Mouse (Mus musculus): ENCODE results near the gene Syce2. TPM values are rescaled to one million over a fixed set of nuclear protein-coding genes. Genes with fewer than 3 reads are reported as not detected.

Gene Syce2
- polyA plus RNA-seq, 1 experiment from 2014 or later = 72.1 TPM

- WGBS = 20% methylated on average over 4 of the region's 4 CpGs
- ATAC-seq (ENCODE audit: borderline replicate concordance, extremely low read depth, low FRiP score, low TSS enrichment) = no peak
- H3K4me2 ChIP-seq = peak overlapping the region; percentile 75
- H3K27me3 ChIP-seq = peaks cover 68% of the 10 kb centered on the region
- H3K36me3 ChIP-seq = no peaks in the 10 kb centered on the region; the same call in 1 of the 2 replicates
- no peak overlapping the region for H3K9ac ChIP-seq
- H3K27ac ChIP-seq = no peak overlapping the region
- no peaks in the 10 kb centered on the region for H3K9me3 ChIP-seq
- H3K4me3 ChIP-seq = peak overlapping the region; percentile 43; the same call in 1 of the 2 replicates
- H3K4me1 ChIP-seq = peaks cover 19% of the 10 kb centered on the region
Measured at GRCm38 (mm10) chr8:84913960-84914359, 42.0 kb downstream of the Syce2 start.

DNA sequence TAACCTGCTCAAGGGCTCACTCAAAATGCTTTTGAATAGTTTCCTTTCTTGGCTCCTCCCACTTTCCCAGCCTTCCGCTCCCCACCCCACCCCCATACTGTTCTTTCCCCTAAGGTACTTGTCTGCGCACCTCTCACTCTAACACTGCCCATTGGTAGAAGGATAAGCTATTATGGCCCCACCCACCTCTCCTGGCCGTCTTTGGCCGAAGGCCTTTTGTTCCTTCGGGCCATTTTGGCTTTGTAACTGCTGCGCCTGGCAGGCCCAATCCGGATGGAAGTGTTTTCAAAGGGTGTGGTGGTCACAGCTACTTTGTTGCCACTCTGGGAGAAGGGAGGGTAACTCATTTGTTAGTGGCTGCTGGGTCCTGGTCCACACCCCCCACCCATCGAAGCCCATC is 43.4 kb downstream of the Syce2 start:
- H3K36me3 ChIP-seq = no peaks in the 10 kb centered on the region; the same call in 1 of the 2 replicates
- no peak overlapping the region for H3K4me2 ChIP-seq
- no peak overlapping the region for H3K27ac ChIP-seq
- H3K27me3 ChIP-seq = peaks cover 65% of the 10 kb centered on the region
- H3K4me3 ChIP-seq = no peak overlapping the region
- no peak for ATAC-seq (ENCODE audit: borderline replicate concordance, extremely low read depth, low FRiP score, low TSS enrichment)
- H3K9me3 ChIP-seq = no peaks in the 10 kb centered on the region
- 83% methylated on average over 8 of the region's 8 CpGs for WGBS
- peaks cover 14% of the 10 kb centered on the region for H3K4me1 ChIP-seq
- no peak overlapping the region for H3K9ac ChIP-seq

DNA sequence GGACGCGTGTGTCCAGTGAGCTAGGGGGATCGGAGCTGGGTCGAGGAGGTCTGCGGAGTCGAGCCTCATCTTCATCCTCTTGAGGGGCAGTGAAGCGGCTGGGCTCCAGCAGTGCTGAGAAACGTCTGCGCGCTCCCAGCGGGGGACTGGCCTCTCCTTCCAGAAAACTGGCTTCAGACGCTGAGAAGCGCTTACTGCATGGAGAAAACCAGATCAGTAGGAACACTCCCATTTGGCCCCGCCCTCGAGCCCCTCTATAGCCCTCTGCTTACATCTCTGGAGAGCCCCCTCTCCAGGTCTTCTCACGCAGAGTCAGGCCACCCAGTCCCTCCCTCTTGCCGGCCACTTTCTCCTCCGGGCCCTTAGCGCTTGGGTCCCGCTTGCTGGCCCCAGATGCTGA is 45.9 kb downstream of the Syce2 start:
- H3K27me3 ChIP-seq = peaks cover 45% of the 10 kb centered on the region
- ATAC-seq (ENCODE audit: borderline replicate concordance, extremely low read depth, low FRiP score, low TSS enrichment) = no peak
- H3K36me3 ChIP-seq = no peaks in the 10 kb centered on the region; the same call in 1 of the 2 replicates
- 34% methylated on average over 20 of the region's 20 CpGs for WGBS
- no peak overlapping the region for H3K9ac ChIP-seq
- H3K27ac ChIP-seq = no peak overlapping the region
- no peak overlapping the region for H3K4me2 ChIP-seq
- no peaks in the 10 kb centered on the region for H3K9me3 ChIP-seq
- H3K4me3 ChIP-seq = no peak overlapping the region
- H3K4me1 ChIP-seq = peaks cover 8% of the 10 kb centered on the region

GRCm38 (mm10) chr8:84918646-84919045 is 46.7 kb downstream of the Syce2 start:
- no peak overlapping the region for H3K4me3 ChIP-seq
- no peak overlapping the region for H3K4me2 ChIP-seq
- H3K27ac ChIP-seq = no peak overlapping the region
- no peaks in the 10 kb centered on the region; the same call in 1 of the 2 replicates for H3K36me3 ChIP-seq
- no peak for ATAC-seq (ENCODE audit: borderline replicate concordance, extremely low read depth, low FRiP score, low TSS enrichment)
- H3K27me3 ChIP-seq = peaks cover 40% of the 10 kb centered on the region
- WGBS = 83% methylated on average over 15 of the region's 15 CpGs
- H3K9me3 ChIP-seq = no peaks in the 10 kb centered on the region
- H3K9ac ChIP-seq = no peak overlapping the region
- no peaks in the 10 kb centered on the region for H3K4me1 ChIP-seq

DNA sequence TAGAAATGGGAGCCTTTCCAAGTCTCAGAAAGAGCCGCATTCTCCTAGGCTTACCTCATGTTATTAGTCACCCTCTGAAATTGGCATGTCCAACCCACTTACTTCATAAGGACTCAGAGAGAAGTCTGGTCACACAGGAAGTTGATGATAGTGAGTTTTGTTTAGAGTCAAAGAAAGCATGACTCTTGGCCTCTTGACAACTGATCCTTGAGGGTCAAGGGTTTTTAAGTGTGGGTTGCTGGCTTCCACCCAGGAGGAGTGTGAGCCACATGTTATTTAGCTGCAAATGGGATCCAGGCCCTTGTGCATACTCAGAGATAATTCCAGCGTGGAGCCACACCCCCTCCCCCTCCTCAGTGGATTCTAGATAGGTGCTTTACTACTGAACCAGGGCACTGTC is 49.7 kb downstream of the Syce2 start:
- H3K9me3 ChIP-seq = no peaks in the 10 kb centered on the region
- H3K4me3 ChIP-seq = no peak overlapping the region
- WGBS = 55% methylated on average over 2 of the region's 2 CpGs
- peaks cover 31% of the 10 kb centered on the region for H3K27me3 ChIP-seq
- 0 out of 2 replicates have a peak, but pooled peaks have one; percentile 39 for ATAC-seq (ENCODE audit: borderline replicate concordance, extremely low read depth, low FRiP score, low TSS enrichment)
- H3K36me3 ChIP-seq = no peaks in the 10 kb centered on the region; the same call in 1 of the 2 replicates
- no peak overlapping the region for H3K27ac ChIP-seq
- H3K9ac ChIP-seq = no peak overlapping the region
- H3K4me2 ChIP-seq = no peak overlapping the region
- H3K4me1 ChIP-seq = no peaks in the 10 kb centered on the region

- Histone ChIP-seq H3K9me3 (no peaks in the 10 kb centered on the region), H3K27ac (no peak overlapping the region), H3K4me1 (peaks cover 8% of the 10 kb centered on the region; the same call in 1 of the 2 replicates), H3K4me2 (no peak overlapping the region), H3K9ac (no peak overlapping the region), H3K27me3 (peaks cover 30% of the 10 kb centered on the region), H3K4me3 (no peak overlapping the region), H3K36me3 (no peaks in the 10 kb centered on the region)
- no peak for ATAC-seq (ENCODE audit: borderline replicate concordance, extremely low read depth, low FRiP score, low TSS enrichment)
- 46% methylated on average over 7 of the region's 7 CpGs for WGBS
Measured at GRCm38 (mm10) chr8:84925557-84925956, 53.6 kb downstream of the Syce2 start.

DNA sequence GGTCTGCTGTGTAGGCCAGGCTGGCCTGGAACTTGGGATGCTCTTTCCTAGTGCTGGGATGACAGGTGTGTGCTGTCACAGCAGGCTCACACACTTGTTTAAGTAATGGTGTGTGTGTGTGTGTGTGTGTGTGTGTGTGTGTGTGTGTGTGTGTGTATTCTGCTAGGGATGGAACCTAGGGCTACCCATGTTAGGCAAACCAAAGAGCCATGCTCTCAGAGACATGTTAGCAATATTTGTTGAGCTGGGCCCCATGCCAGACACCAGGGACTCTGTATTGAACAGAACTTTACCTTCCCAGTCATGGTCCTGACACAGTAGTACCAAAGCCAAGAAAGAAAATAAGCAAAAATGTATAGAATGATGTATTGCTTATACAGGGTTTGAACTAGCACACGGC is 55.6 kb downstream of the Syce2 start:
- H3K27me3 ChIP-seq = peaks cover 45% of the 10 kb centered on the region
- no peaks in the 10 kb centered on the region for H3K9me3 ChIP-seq
- H3K36me3 ChIP-seq = no peaks in the 10 kb centered on the region
- no peak overlapping the region for H3K4me3 ChIP-seq
- no peak overlapping the region for H3K9ac ChIP-seq
- WGBS = 61% methylated on average over 1 of the region's 1 CpGs
- H3K4me1 ChIP-seq = peaks cover 8% of the 10 kb centered on the region; the same call in 1 of the 2 replicates
- no peak overlapping the region for H3K4me2 ChIP-seq
- ATAC-seq (ENCODE audit: borderline replicate concordance, extremely low read depth, low FRiP score, low TSS enrichment) = no peak
- H3K27ac ChIP-seq = no peak overlapping the region

GRCm38 (mm10) chr8:84928456-84929306 is 56.8 kb downstream of the Syce2 start:
- H3K4me1 ChIP-seq = peaks cover 8% of the 10 kb centered on the region; the same call in 1 of the 2 replicates
- no peak overlapping the region for H3K9ac ChIP-seq
- no peaks in the 10 kb centered on the region for H3K9me3 ChIP-seq
- WGBS = 2% methylated on average over 48 of the region's 52 CpGs
- no peak overlapping the region for H3K27ac ChIP-seq
- peaks cover 44% of the 10 kb centered on the region for H3K27me3 ChIP-seq
- ATAC-seq (ENCODE audit: borderline replicate concordance, extremely low read depth, low FRiP score, low TSS enrichment) = peak; percentile 58; the same call in 1 of the 2 replicates
- peak overlapping the region; percentile 32 for H3K4me3 ChIP-seq
- no peaks in the 10 kb centered on the region for H3K36me3 ChIP-seq
- peak overlapping the region; percentile 69 for H3K4me2 ChIP-seq

- H3K27me3 ChIP-seq = peaks cover 60% of the 10 kb centered on the region
- WGBS = 82% methylated on average over 13 of the region's 13 CpGs
- no peak overlapping the region for H3K4me3 ChIP-seq
- no peak overlapping the region for H3K4me2 ChIP-seq
- H3K27ac ChIP-seq = no peak overlapping the region
- H3K4me1 ChIP-seq = peaks cover 11% of the 10 kb centered on the region; the same call in 1 of the 2 replicates
- H3K36me3 ChIP-seq = no peaks in the 10 kb centered on the region
- H3K9me3 ChIP-seq = no peaks in the 10 kb centered on the region
- no peak overlapping the region for H3K9ac ChIP-seq
- ATAC-seq (ENCODE audit: borderline replicate concordance, extremely low read depth, low FRiP score, low TSS enrichment) = no peak
Measured at GRCm38 (mm10) chr8:84930582-84930981, 58.7 kb downstream of the Syce2 start.

GRCm38 (mm10) chr8:84933767-84934559 is 62.1 kb downstream of the Syce2 start:
- Histone ChIP-seq H3K9me3 (no peaks in the 10 kb centered on the region), H3K27me3 (peaks cover 89% of the 10 kb centered on the region), H3K4me3 (no peak overlapping the region), H3K9ac (no peak overlapping the region), H3K27ac (no peak overlapping the region), H3K4me2 (no peak overlapping the region), H3K4me1 (peaks cover 16% of the 10 kb centered on the region), H3K36me3 (no peaks in the 10 kb centered on the region)
- ATAC-seq (ENCODE audit: borderline replicate concordance, extremely low read depth, low FRiP score, low TSS enrichment) = no peak
- 76% methylated on average over 16 of the region's 16 CpGs for WGBS

DNA sequence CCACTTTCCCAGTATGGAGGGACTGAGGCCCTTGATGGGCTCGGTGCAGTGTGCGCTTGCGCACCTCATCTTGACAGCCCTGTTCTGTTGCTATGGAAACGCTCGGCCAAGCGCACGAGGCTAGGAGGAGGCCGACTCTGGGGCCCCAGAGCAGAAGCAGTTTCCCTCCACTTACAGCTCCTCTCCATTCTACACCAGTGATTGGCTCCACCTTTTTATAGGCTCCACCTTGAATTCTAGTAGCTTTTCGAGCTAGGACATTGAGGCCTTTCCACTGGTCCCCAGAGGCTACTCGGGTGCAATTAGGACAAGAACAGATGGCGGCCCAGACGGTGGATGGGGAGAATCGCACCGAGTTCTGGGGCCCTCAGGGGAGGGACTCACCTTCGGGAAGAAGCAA is 62.9 kb downstream of the Syce2 start:
- WGBS = under 1% methylated on average over 15 of the region's 15 CpGs
- peaks cover 12% of the 10 kb centered on the region for H3K4me1 ChIP-seq
- no peak for ATAC-seq (ENCODE audit: borderline replicate concordance, extremely low read depth, low FRiP score, low TSS enrichment)
- H3K36me3 ChIP-seq = no peaks in the 10 kb centered on the region
- no peak overlapping the region for H3K9ac ChIP-seq
- no peak overlapping the region for H3K27ac ChIP-seq
- H3K27me3 ChIP-seq = peaks cover 86% of the 10 kb centered on the region
- H3K4me3 ChIP-seq = no peak overlapping the region
- H3K9me3 ChIP-seq = no peaks in the 10 kb centered on the region
- H3K4me2 ChIP-seq = no peak overlapping the region

DNA sequence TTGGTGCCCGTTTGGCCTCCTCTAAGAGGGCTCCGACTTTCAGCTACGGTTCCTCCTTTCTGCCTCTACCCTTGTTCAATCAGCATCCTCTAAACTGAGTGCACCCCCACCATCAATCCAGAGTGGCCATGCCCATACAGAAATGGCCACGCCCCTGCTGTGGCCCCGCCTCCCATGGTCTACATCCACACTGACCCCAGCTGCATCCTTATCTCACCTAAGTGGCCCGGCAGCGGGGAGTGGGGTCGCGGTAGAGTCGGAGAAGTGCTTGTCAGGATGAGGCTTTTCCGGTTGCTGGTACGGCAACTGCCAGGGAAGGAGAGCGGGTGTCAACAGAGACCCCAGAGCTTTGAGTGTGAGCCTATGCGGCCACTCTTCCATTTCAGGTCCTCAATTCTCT is 63.6 kb downstream of the Syce2 start:
- Histone ChIP-seq H3K4me1 (peaks cover 12% of the 10 kb centered on the region), H3K4me3 (no peak overlapping the region), H3K4me2 (no peak overlapping the region), H3K27me3 (peaks cover 80% of the 10 kb centered on the region), H3K27ac (no peak overlapping the region), H3K36me3 (no peaks in the 10 kb centered on the region), H3K9ac (no peak overlapping the region), H3K9me3 (no peaks in the 10 kb centered on the region)
- WGBS = 4% methylated on average over 14 of the region's 14 CpGs
- peak; percentile 48; the same call in 1 of the 2 replicates for ATAC-seq (ENCODE audit: borderline replicate concordance, extremely low read depth, low FRiP score, low TSS enrichment)

Measured in lung, embryonic 15.5 days (tissue).